Mouse (Mus musculus) midbrain, embryonic 14.5 days (tissue): ENCODE measurements around the gene Gm42906. TPM values are rescaled to one million over a fixed set of nuclear protein-coding genes. Genes with fewer than 3 reads are reported as not detected.

Experiments
- ATAC-seq: fragments of 200-750 bp; cut with Nextera tagmentation; 2 replicates; pipeline ENCODE4 v1.8.0; 2017; ENCODE audit warnings: moderate number of reproducible peaks, moderate library complexity; ENCODE audit not compliant: low FRiP score, low TSS enrichment
- DNase-seq: peaks from one replicate; pipeline ENCODE4 v3.0.0-alpha.2; 2015
- H3K27ac ChIP-seq: fragments of 300-500 bp; sonication (generic); replicated peaks from 2 replicates; pipeline ENCODE4 v1.5.1; 2014; ENCODE audit warnings: mild to moderate bottlenecking, low read depth, low read length, moderate library complexity
- H3K27me3 ChIP-seq: fragments of 300-500 bp; sonication (generic); 2 replicates; pipeline ENCODE4 v1.6.1; 2014; ENCODE audit warnings: low read length, control low read depth, mixed read lengths; ENCODE audit not compliant: control insufficient read depth, insufficient read depth
- H3K36me3 ChIP-seq: fragments of 300-500 bp; sonication (generic); 2 replicates; pipeline ENCODE4 v1.6.1; 2014; ENCODE audit warnings: low read length, control low read depth; ENCODE audit not compliant: control insufficient read depth, insufficient read depth
- H3K4me1 ChIP-seq: fragments of 300-500 bp; sonication (generic); 2 replicates; pipeline ENCODE4 v1.6.1; 2014; ENCODE audit warnings: mild to moderate bottlenecking, antibody characterized with exemption, low read length, control low read depth; ENCODE audit not compliant: control insufficient read depth, insufficient read depth
- H3K4me2 ChIP-seq: fragments of 300-500 bp; sonication (generic); 2 replicates; pipeline ENCODE4 v1.6.1; 2014; ENCODE audit warnings: mild to moderate bottlenecking, low read length, moderate library complexity
- H3K4me3 ChIP-seq: fragments of 300-500 bp; sonication (generic); replicated peaks from 2 replicates; pipeline ENCODE4 v1.5.1; 2014; ENCODE audit warnings: low read depth, low read length
- H3K9ac ChIP-seq: fragments of 300-500 bp; sonication (generic); replicated peaks from 2 replicates; pipeline ENCODE4 v1.6.1; 2014; ENCODE audit warnings: mild to moderate bottlenecking, low read length, moderate library complexity
- H3K9me3 ChIP-seq: fragments of 300-500 bp; sonication (generic); 2 replicates; pipeline ENCODE4 v1.6.1; 2016; ENCODE audit warnings: low read length, control low read depth, mixed read lengths; ENCODE audit not compliant: control insufficient read depth
- WGBS: fragments of 180-500 bp; shearing (Covaris S2); extraction: QIAGEN DNeasy Blood & Tissue Kit; methylation state at CpG from one replicate; pipeline ENCODE4 v1.1.7; 2014; 5-methylcytosine and 5-hydroxymethylcytosine counted together
- polyA plus RNA-seq: library from polyadenylated mRNA; unstranded; fragments of >200 nt; fragmentation: Nextera tagmentation; extraction: Ambion mirVana; gene quantifications from 2 replicates; pipeline ENCODE4 v1.2.1, GENCODE M21; 2014

The Gm42906 gene
- polyA plus RNA-seq, 1 experiment from 2014 or later, result not detected

GRCm38 (mm10) chr5:151202925-151203324 is 225.0 kb downstream of the Gm42906 start:
- DNase-seq (no peak), ATAC-seq (no peak)
- H3K27ac ChIP-seq, result no peak overlapping the region
- H3K4me1 ChIP-seq, result no peaks in the 10 kb centered on the region
- no peaks in the 10 kb centered on the region for H3K9me3 ChIP-seq
- H3K36me3 ChIP-seq, result no peaks in the 10 kb centered on the region
- no peak overlapping the region for H3K4me3 ChIP-seq
- H3K27me3 ChIP-seq, result no peaks in the 10 kb centered on the region
- H3K4me2 ChIP-seq, result no peak overlapping the region
- no peak overlapping the region for H3K9ac ChIP-seq
- 75% methylated on average over 5 of the region's 5 CpGs for WGBS

- Histone ChIP-seq H3K4me1 (no peaks in the 10 kb centered on the region), H3K9ac (no peak overlapping the region), H3K36me3 (no peaks in the 10 kb centered on the region), H3K27me3 (no peaks in the 10 kb centered on the region), H3K9me3 (no peaks in the 10 kb centered on the region), H3K4me3 (no peak overlapping the region), H3K4me2 (no peak overlapping the region), H3K27ac (no peak overlapping the region)
- DNase-seq, result no peak
- WGBS, result 71% methylated on average over 3 of the region's 3 CpGs
- ATAC-seq, result no peak
Measured at GRCm38 (mm10) chr5:151201220-151201619, 226.7 kb downstream of the Gm42906 start.

GRCm38 (mm10) chr5:151199235-151199634 is 228.7 kb downstream of the Gm42906 start:
- no peaks in the 10 kb centered on the region for H3K27me3 ChIP-seq
- WGBS, result 90% methylated on average over 3 of the region's 3 CpGs
- ATAC-seq (no peak), DNase-seq (no peak)
- H3K9ac ChIP-seq, result no peak overlapping the region
- no peaks in the 10 kb centered on the region for H3K9me3 ChIP-seq
- no peak overlapping the region for H3K4me2 ChIP-seq
- H3K4me1 ChIP-seq, result no peaks in the 10 kb centered on the region
- no peak overlapping the region for H3K27ac ChIP-seq
- H3K4me3 ChIP-seq, result no peak overlapping the region
- no peaks in the 10 kb centered on the region for H3K36me3 ChIP-seq

- H3K27ac ChIP-seq, result no peak overlapping the region
- ATAC-seq (no peak), DNase-seq (no peak)
- H3K36me3 ChIP-seq, result no peaks in the 10 kb centered on the region
- H3K4me2 ChIP-seq, result no peak overlapping the region
- WGBS, result 64% methylated on average over 13 of the region's 13 CpGs
- H3K4me1 ChIP-seq, result no peaks in the 10 kb centered on the region
- H3K9me3 ChIP-seq, result no peaks in the 10 kb centered on the region
- H3K4me3 ChIP-seq, result no peak overlapping the region
- no peak overlapping the region for H3K9ac ChIP-seq
- no peaks in the 10 kb centered on the region for H3K27me3 ChIP-seq
Measured at GRCm38 (mm10) chr5:151196603-151197272, 231.2 kb downstream of the Gm42906 start.

GRCm38 (mm10) chr5:151193885-151194520 is 234.0 kb downstream of the Gm42906 start:
- no peak for ATAC-seq
- Histone ChIP-seq H3K4me1 (no peaks in the 10 kb centered on the region), H3K4me2 (no peak overlapping the region), H3K9me3 (no peaks in the 10 kb centered on the region), H3K9ac (no peak overlapping the region), H3K27ac (no peak overlapping the region), H3K4me3 (no peak overlapping the region), H3K27me3 (peaks cover 7% of the 10 kb centered on the region; the same call in 1 of the 2 replicates), H3K36me3 (no peaks in the 10 kb centered on the region)
- 72% methylated on average over 3 of the region's 3 CpGs for WGBS
- DNase-seq, result no peak

- Histone ChIP-seq H3K9ac (no peak overlapping the region), H3K4me3 (no peak overlapping the region), H3K27me3 (peaks cover 7% of the 10 kb centered on the region; the same call in 1 of the 2 replicates), H3K27ac (no peak overlapping the region), H3K4me1 (no peaks in the 10 kb centered on the region), H3K4me2 (no peak overlapping the region), H3K9me3 (no peaks in the 10 kb centered on the region), H3K36me3 (no peaks in the 10 kb centered on the region)
- WGBS, result 86% methylated on average over 2 of the region's 2 CpGs
- DNase-seq (no peak), ATAC-seq (no peak)
Measured at GRCm38 (mm10) chr5:151192266-151192665, 235.7 kb downstream of the Gm42906 start.

GRCm38 (mm10) chr5:151190764-151191163 is 237.2 kb downstream of the Gm42906 start:
- DNase-seq (no peak), ATAC-seq (no peak)
- WGBS, result 86% methylated on average over 5 of the region's 5 CpGs
- Histone ChIP-seq H3K36me3 (no peaks in the 10 kb centered on the region), H3K4me3 (no peak overlapping the region), H3K4me1 (no peaks in the 10 kb centered on the region), H3K9me3 (no peaks in the 10 kb centered on the region), H3K27me3 (peaks cover 7% of the 10 kb centered on the region; the same call in 1 of the 2 replicates), H3K27ac (no peak overlapping the region), H3K9ac (no peak overlapping the region), H3K4me2 (peak overlapping the region; percentile 95)

GRCm38 (mm10) chr5:151189789-151190378 is 238.1 kb downstream of the Gm42906 start:
- Histone ChIP-seq H3K27ac (no peak overlapping the region), H3K4me3 (peak overlapping the region; percentile 48), H3K9ac (peak overlapping the region; percentile 49), H3K4me1 (no peaks in the 10 kb centered on the region), H3K27me3 (peaks cover 7% of the 10 kb centered on the region; the same call in 1 of the 2 replicates), H3K9me3 (no peaks in the 10 kb centered on the region), H3K36me3 (no peaks in the 10 kb centered on the region), H3K4me2 (peak overlapping the region; percentile 95)
- WGBS, result 3% methylated on average over 27 of the region's 27 CpGs
- DNase-seq, result peak; percentile 78
- peak; percentile 90 for ATAC-seq
